Mouse (Mus musculus) forebrain, embryonic 10.5 days (tissue): ENCODE data around the gene Psmd1. TPM values are rescaled to one million over a fixed set of nuclear protein-coding genes. Genes with fewer than 3 reads are reported as not detected.

Experiments
- DNase-seq: peaks from one replicate; pipeline ENCODE4 v3.0.0-alpha.2; 2017; ENCODE audit warnings: low spot score; ENCODE audit errors: extremely low spot score
- H3K27ac ChIP-seq: fragments of 300-500 bp; sonication (generic); 2 replicates; pipeline ENCODE4 v1.5.1; 2016; ENCODE audit warnings: mild to moderate bottlenecking
- H3K27me3 ChIP-seq: fragments of 300-500 bp; sonication (generic); 2 replicates; pipeline ENCODE4 v1.6.1; 2016; ENCODE audit warnings: mild to moderate bottlenecking; ENCODE audit not compliant: poor library complexity, severe bottlenecking
- H3K36me3 ChIP-seq: fragments of 300-500 bp; sonication (generic); replicated peaks from 2 replicates; pipeline ENCODE4 v1.6.1; 2016; ENCODE audit warnings: mild to moderate bottlenecking, moderate library complexity
- H3K4me1 ChIP-seq: fragments of 300-500 bp; sonication (generic); 2 replicates; pipeline ENCODE4 v1.6.1; 2016
- H3K4me3 ChIP-seq: fragments of 300-500 bp; sonication (generic); 2 replicates; pipeline ENCODE4 v1.5.1; 2016; ENCODE audit warnings: mild to moderate bottlenecking, moderate library complexity
- H3K9me3 ChIP-seq: fragments of 300-500 bp; sonication (generic); 2 replicates; pipeline ENCODE4 v1.6.1; 2016; ENCODE audit warnings: mild to moderate bottlenecking, moderate library complexity
- WGBS: fragments of 180-500 bp; shearing (Covaris S2); methylation state at CpG from one replicate; pipeline ENCODE4 v1.1.7; 2016; 5-methylcytosine and 5-hydroxymethylcytosine counted together
- polyA plus RNA-seq: library from polyadenylated mRNA; unstranded; fragments of >200 nt; fragmentation: Nextera tagmentation; extraction: Ambion mirVana; gene quantifications from 2 replicates; pipeline ENCODE4 v1.2.1, GENCODE M21; 2016

Gene Psmd1
- polyA plus RNA-seq, 1 experiment from 2014 or later, result 244 TPM

DNA sequence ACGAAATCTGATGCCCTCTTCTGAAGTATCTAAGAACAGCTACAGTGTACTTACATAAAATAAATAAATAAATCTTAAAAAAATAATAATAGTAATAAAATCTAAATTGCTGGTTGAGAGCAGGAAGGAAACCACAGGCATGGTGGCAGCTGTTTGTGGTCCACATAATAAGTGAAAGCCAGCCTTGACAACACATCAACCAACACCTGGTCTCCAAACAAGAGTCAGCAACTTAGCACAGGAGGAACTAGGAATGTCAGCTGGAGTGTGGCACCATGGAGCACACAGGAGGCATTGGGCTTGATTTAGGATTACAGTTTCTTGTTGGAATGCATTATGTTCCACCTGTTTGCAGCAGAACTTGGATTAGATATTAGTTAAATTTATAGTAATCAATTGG lies 40.9 kb downstream of the Psmd1 start:
- Histone ChIP-seq H3K36me3 (peaks cover 37% of the 10 kb centered on the region), H3K27ac (no peak overlapping the region), H3K4me1 (no peaks in the 10 kb centered on the region), H3K27me3 (no peaks in the 10 kb centered on the region), H3K4me3 (no peak overlapping the region), H3K9me3 (no peaks in the 10 kb centered on the region)
- WGBS, result 100% methylated on average over 1 of the region's 1 CpGs
- no peak for DNase-seq

DNA sequence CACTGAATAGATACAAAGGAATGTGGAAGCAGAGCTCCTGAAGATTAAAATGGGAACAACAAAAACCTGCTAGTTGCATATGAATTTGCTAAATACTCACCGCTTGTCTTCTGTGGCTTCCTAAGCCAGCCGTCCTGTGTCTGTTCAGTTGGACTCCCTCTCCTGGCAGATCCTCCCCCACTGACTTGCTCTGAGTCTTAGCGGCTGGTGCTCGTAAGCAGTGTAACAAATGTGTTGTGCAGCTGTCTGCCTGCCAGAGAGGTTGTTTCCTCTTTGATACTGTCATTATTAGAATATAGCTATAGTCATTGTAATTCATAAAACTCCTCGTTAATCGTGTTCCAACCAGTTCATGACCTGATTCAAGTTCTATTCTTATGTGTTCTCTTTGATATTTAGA lies 47.6 kb downstream of the Psmd1 start, which contains the start of gene Htr2b:
TSS of gene Htr2b (minus strand) at position 192 of the 400 bp plus-strand sequence.
- no peak for DNase-seq
- 82% methylated on average over 6 of the region's 6 CpGs for WGBS
- no peak within 1 kb of the TSS for H3K27ac ChIP-seq

DNA sequence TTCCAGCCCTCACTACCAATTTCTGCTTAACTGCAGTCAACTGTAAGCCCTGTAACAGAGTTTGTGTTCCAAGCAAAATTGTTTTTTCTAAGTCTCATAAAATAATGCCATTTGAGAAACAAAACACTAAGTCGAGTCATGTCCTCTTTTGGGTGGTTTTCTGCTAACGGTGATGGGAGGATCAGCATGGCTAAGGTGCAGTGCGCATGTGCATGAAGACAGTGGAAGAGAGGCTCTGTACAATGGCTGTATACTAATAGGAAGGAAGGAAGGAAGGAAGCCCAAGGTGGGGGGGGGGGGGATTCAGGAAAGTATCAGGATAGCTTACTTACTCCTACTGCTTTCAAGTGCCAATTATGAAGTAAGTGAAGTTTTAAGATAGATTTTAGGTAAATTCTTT lies 50.0 kb downstream of the Psmd1 start:
- Histone ChIP-seq H3K4me1 (peaks cover 2% of the 10 kb centered on the region; the same call in 1 of the 2 replicates), H3K9me3 (no peaks in the 10 kb centered on the region), H3K27ac (no peak overlapping the region), H3K4me3 (no peak overlapping the region), H3K36me3 (peaks cover 44% of the 10 kb centered on the region), H3K27me3 (no peaks in the 10 kb centered on the region)
- 89% methylated on average over 3 of the region's 3 CpGs for WGBS
- DNase-seq, result no peak

More for the DNA sequence above, 47.6 kb downstream of the Psmd1 start, which contains the start of gene Htr2b:
- Histone ChIP-seq H3K36me3 (peaks cover 27% of the 10 kb centered on the region), H3K4me3 (no peak within 1 kb of the TSS), H3K27me3 (no peaks in the 10 kb centered on the region), H3K4me1 (peaks cover 2% of the 10 kb centered on the region; the same call in 1 of the 2 replicates), H3K9me3 (no peaks in the 10 kb centered on the region)

DNA sequence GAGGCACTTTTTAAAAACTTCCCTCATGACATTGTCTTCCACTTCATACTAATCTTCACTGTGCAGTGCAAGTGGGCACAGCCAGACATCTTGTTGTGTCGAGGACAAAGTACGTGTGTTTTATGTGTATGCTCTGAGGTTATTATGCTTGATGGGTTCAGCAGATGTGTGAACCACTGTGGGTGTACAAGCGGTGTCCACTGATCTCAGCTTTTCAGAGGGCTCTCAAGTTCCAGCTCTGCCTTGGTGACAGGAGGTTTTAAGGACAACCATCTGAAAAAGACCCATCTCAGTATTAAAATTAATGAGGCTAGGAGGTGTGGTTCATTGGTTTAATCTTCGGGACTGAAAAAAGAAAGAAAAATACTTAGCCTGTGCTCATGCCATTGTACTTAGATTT lies 55.4 kb downstream of the Psmd1 start:
- WGBS, result 93% methylated on average over 4 of the region's 4 CpGs
- no peaks in the 10 kb centered on the region for H3K4me1 ChIP-seq
- no peaks in the 10 kb centered on the region for H3K9me3 ChIP-seq
- H3K36me3 ChIP-seq, result peaks cover 86% of the 10 kb centered on the region
- no peak for DNase-seq
- H3K27me3 ChIP-seq, result no peaks in the 10 kb centered on the region
- H3K4me3 ChIP-seq, result no peak overlapping the region
- no peak overlapping the region for H3K27ac ChIP-seq

DNA sequence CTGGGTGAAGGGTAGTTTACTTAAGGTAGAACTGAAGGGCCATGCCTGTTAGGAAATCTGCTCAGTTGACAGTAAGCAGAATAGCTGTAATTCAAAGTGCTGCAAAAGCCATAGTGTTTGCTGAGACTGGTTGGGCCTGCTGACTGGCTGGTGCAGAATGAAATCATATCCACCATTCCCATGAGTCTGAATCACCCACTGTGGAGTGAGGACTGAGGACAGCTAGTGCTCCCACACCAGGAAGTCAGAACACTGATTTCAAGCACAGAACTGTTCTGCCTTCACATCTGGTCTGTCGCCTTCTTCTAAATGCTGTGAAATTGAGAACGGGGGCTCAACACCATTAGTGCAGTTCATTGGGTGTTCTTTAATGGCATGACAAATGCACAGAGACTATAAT lies 61.8 kb downstream of the Psmd1 start:
- Histone ChIP-seq H3K9me3 (no peaks in the 10 kb centered on the region), H3K4me3 (no peak overlapping the region), H3K27me3 (no peaks in the 10 kb centered on the region), H3K36me3 (peaks cover 98% of the 10 kb centered on the region), H3K4me1 (no peaks in the 10 kb centered on the region), H3K27ac (no peak overlapping the region)
- no peak for DNase-seq
- WGBS, result 95% methylated on average over 2 of the region's 2 CpGs

DNA sequence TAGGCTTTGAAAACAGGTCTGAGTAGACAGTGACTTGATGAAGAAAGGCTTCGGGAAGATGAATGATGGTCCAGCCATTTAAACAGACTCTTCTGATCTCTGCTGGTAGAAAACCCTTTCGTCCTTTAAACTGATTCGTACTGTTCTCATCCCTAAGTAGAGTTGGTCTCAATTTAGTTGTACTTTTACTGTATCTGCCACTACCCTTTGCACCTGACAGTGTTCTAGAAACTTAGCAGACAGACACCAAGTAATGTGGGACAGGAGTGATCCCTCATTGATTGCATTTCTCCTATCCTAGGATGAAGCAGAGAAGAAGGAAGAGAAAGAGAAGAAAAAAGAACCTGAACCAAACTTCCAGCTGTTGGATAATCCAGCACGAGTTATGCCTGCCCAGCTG lies 69.2 kb downstream of the Psmd1 start, which contains the start of gene Gm21972:
TSS of gene Gm21972 (plus strand) at position 301 of the 400 bp plus-strand sequence.
- WGBS, result 90% methylated on average over 4 of the region's 4 CpGs
- no peak within 1 kb of the TSS for H3K4me3 ChIP-seq
- no peaks in the 10 kb centered on the region for H3K27me3 ChIP-seq
- H3K27ac ChIP-seq, result no peak within 1 kb of the TSS
- H3K4me1 ChIP-seq, result no peaks in the 10 kb centered on the region
- H3K9me3 ChIP-seq, result no peaks in the 10 kb centered on the region
- no peak for DNase-seq
- peaks cover 93% of the 10 kb centered on the region for H3K36me3 ChIP-seq

DNA sequence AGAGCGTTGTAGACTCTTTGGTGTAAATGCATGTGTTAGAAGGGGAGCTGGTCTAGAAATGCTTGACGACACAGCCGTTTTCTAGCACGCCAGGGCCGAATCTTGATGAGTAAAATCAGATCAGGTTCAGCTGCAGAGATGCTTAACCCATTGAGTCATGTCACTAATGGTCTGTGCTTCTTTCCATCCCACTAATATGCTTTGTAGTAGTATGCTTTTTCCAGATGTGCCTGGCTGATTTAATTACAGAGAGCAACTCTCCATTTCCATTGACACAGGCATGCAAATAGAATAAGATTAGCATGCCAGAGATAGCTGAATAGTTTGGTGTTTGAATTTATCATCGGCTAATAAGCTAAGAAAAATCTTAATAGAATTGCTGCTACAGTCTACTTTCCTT lies 71.1 kb downstream of the Psmd1 start:
- Histone ChIP-seq H3K27ac (no peak overlapping the region), H3K27me3 (no peaks in the 10 kb centered on the region), H3K36me3 (peaks cover 94% of the 10 kb centered on the region), H3K4me1 (no peaks in the 10 kb centered on the region), H3K4me3 (no peak overlapping the region), H3K9me3 (no peaks in the 10 kb centered on the region)
- DNase-seq, result no peak
- WGBS, result 93% methylated on average over 6 of the region's 6 CpGs

DNA sequence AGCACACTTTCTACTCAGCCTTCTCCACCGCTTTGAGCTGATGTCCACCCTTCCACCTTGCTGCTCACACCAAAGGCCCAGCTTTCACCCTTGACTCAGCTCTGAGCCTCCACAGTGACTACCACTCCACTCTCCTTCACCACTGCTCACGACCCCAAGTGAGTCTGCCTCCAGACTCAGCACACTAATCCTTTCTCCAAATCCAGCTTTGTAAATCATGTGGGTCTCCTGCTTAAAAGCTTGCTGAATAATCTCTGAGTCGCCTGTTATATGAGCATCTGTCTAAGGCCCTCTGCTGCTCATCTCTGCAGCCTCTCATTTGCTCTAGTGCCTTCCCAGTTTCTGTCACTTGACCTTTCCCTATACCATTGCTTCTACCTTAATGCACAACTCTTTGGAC lies 76.9 kb downstream of the Psmd1 start:
- Histone ChIP-seq H3K27ac (no peak overlapping the region), H3K27me3 (no peaks in the 10 kb centered on the region)
- DNase-seq, result no peak

DNA sequence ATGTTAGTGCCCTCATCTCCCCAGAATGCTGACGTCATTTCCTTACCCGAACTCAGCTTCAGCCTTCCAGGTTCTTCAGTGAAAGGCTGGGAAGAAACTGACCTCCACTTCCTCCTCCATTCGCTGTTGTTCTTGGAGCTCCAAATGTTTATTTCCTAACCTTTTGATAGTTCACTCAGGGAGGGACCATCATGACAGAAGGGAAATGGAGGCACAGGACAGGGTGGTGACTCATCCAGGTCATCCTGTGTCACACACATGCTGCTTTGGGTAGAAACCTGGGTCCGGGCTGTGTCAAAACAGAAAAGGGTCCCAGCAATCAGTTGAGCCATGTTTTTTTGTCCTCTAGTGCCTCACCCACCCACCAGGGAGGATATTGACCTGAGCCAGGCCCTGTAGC lies 79.0 kb downstream of the Psmd1 start:
- H3K36me3 ChIP-seq, result peaks cover 44% of the 10 kb centered on the region
- H3K27ac ChIP-seq, result 0 out of 2 replicates have a peak overlapping the region, but pooled peaks have one; percentile 20
- no peak overlapping the region for H3K4me3 ChIP-seq
- no peak for DNase-seq
- H3K9me3 ChIP-seq, result no peaks in the 10 kb centered on the region
- WGBS, result 92% methylated on average over 4 of the region's 4 CpGs
- no peaks in the 10 kb centered on the region for H3K27me3 ChIP-seq
- no peaks in the 10 kb centered on the region for H3K4me1 ChIP-seq

More for the DNA sequence above, 76.9 kb downstream of the Psmd1 start:
- WGBS, result 88% methylated on average over 3 of the region's 3 CpGs
- H3K4me3 ChIP-seq, result no peak overlapping the region
- no peaks in the 10 kb centered on the region for H3K9me3 ChIP-seq
- peaks cover 64% of the 10 kb centered on the region for H3K36me3 ChIP-seq
- H3K4me1 ChIP-seq, result no peaks in the 10 kb centered on the region

DNA sequence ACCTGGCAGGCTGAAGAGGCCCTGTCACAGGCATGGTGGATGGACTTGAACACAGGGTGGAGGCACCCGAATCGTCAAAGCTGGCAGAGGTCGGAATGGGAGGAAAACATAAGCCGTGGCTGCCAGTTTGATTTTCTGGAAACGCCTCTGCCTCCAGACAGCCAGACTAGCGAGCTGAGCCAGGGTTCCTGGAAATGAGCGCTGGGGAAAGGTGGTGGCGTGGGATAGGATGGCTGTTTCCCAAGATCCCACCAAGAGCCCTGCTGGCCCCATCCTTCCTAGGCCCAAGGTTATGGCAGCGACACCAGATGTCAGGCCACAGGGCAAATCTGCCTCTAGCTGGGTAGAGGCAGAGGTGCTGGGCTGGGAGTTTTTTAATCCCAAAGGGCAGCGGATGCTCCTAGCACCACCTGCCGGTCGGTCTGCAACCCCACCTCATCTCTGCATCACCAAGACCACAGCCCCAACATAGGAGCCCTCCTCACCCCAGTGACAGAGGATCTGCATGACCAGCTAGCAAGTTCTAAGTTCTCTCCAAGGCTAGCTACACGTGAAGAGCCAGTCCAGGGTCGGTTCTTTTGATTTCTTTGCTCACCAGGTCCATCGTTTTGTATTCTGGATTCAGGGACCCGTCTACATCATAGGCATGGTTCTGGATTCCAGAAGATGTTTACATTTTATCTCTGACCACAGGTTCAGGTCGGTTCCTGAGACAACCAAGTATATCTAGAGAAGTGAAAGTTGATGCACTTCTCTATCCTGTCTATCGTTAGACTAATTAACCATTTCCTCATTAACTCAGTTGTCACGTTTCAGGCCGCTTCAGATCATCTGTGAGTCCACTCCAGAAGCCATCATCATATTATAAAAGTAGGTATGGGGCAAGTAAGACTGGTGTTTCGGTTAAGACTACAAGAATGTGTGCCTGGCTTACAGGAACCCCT lies 80.1 kb downstream of the Psmd1 start:
- H3K9me3 ChIP-seq, result no peaks in the 10 kb centered on the region
- no peaks in the 10 kb centered on the region for H3K27me3 ChIP-seq
- peaks cover 33% of the 10 kb centered on the region for H3K36me3 ChIP-seq
- WGBS, result 81% methylated on average over 21 of the region's 21 CpGs
- H3K27ac ChIP-seq, result no peak overlapping the region
- H3K4me3 ChIP-seq, result no peak overlapping the region
- DNase-seq, result no peak
- no peaks in the 10 kb centered on the region for H3K4me1 ChIP-seq

DNA sequence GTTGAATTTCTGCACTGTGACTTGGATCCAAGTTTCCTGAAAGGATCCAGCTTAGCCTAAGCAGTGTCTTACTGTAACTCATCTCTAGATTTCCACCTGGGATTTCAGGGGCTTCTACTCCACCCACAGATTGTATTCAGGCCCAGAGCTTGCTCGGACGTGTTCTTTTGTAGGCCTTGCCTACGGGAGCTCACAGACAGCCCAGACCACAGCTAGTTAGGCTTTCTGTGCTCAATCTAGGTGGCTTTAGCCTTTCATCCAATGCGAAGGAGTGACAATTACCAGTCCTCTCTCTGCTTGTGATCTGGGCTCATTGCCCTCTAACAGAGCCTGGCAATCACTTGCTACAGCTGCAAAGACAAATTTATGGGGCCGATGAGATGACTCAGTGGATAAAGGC lies 82.1 kb downstream of the Psmd1 start:
- DNase-seq, result no peak
- H3K27me3 ChIP-seq, result no peaks in the 10 kb centered on the region
- H3K9me3 ChIP-seq, result no peaks in the 10 kb centered on the region
- peaks cover 13% of the 10 kb centered on the region for H3K36me3 ChIP-seq
- H3K27ac ChIP-seq, result no peak overlapping the region
- no peaks in the 10 kb centered on the region for H3K4me1 ChIP-seq
- WGBS, result 90% methylated on average over 5 of the region's 5 CpGs
- no peak overlapping the region for H3K4me3 ChIP-seq

DNA sequence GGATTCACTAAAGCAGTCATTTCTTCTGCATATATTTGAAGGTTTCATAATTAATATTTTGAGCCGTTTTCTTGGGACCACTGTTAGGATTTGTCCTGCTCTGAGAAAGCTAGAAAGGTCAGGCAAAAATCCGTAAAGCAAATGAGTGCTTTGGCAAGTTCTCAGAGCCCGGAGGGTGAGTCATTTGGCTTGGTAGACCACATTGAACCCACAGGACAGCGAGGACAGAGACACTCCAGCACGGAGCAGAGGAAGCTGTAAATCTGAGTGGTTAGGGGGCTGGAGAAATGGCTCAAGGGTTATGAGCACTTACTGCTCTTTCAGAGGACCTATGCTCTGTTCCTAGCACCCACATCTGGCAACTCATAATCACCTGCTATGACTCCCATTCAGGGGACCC lies 83.4 kb downstream of the Psmd1 start:
- Histone ChIP-seq H3K27ac (no peak overlapping the region), H3K27me3 (no peaks in the 10 kb centered on the region), H3K4me3 (no peak overlapping the region), H3K4me1 (no peaks in the 10 kb centered on the region), H3K36me3 (peaks cover 8% of the 10 kb centered on the region), H3K9me3 (no peaks in the 10 kb centered on the region)
- WGBS, result 79% methylated on average over 5 of the region's 5 CpGs
- DNase-seq, result no peak

DNA sequence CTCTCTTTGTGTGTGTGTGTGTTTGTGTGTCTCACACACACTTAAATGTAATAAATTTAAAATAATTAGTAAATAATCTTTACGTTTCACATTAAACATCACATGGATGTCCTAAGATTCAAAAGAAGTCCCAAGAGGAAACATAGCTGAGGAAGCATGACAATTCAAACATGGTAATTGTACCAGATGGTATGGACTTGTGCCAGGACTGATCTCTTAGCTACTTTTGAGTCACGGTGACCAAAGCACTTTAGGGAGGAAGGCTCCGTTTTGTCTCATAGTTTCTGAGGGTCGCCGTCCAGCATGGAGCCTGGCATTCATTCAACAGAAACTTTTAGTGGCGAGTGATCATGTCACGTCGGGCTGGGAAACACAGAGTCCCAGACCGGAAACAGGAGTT lies 84.0 kb downstream of the Psmd1 start:
- DNase-seq, result no peak
- no peaks in the 10 kb centered on the region for H3K9me3 ChIP-seq
- no peaks in the 10 kb centered on the region for H3K27me3 ChIP-seq
- no peaks in the 10 kb centered on the region for H3K4me1 ChIP-seq
- no peak overlapping the region for H3K27ac ChIP-seq
- 0 out of 2 replicates have a peak, but pooled peaks cover 2% of the 10 kb centered on the region for H3K36me3 ChIP-seq
- 93% methylated on average over 9 of the region's 9 CpGs for whole genome bisulfite sequencing
- no peak overlapping the region for H3K4me3 ChIP-seq
